Mouse (Mus musculus): Measurements from ENCODE around the gene Gpc1. TPM values are rescaled to one million over a fixed set of nuclear protein-coding genes. Genes with fewer than 3 reads are reported as not detected.

The Gpc1 gene
- polyA plus RNA-seq, 1 experiment from 2014 or later, result 52.5 TPM

DNA sequence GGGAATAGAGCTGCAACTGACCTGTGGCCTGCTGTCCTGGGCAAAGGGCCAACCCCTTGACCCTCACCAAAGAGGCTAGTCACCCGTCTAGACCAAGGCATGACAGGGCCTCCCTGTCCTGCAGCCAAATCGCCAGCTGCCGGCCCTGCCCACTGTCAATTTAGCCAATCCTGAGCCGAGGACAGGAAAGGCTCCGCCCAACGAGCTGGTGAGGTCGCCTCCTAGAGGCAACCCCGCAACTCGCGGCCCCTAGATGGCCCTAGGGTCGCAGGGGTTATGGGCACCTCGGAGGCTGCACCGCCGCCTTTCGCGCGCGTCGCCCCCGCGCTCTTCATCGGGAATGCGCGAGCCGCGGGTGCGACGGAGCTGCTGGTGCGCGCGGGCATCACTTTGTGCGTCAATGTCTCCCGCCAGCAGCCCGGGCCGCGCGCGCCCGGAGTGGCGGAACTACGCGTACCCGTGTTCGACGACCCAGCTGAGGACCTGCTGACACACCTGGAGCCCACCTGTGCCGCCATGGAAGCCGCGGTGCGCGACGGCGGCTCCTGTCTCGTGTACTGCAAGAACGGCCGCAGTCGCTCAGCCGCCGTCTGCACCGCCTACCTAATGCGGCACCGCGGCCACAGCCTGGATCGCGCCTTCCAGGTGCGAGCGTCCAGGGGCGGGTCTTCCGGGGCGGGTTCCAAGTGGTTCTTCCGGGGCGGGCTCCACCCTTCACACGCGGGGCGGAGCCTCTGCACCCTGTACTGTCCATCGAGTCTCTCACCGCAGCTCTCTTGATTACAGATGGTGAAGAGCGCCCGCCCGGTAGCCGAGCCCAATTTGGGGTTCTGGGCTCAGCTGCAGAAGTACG is 75.6 kb downstream of the Gpc1 start, which contains the start of gene Dusp28:
TSS of gene Dusp28 (plus strand) at position 203 of the 853 bp plus-strand sequence.
- Histone ChIP-seq H3K27ac (ENCODE audit: low read depth, low read length) (peak within 1 kb of the TSS; percentile 74; the same call in 1 of the 2 replicates), H3K4me3 (ENCODE audit: low read depth, low read length) (peak within 1 kb of the TSS; percentile 78), H3K9me3 (ENCODE audit: control insufficient read depth, low read length) (no peaks in the 10 kb centered on the region), H3K4me2 (ENCODE audit: low read depth) (peak within 1 kb of the TSS; percentile 68), H3K36me3 (ENCODE audit: control insufficient read depth, insufficient read depth, low read length) (no peaks in the 10 kb centered on the region), H3K9ac (ENCODE audit: low read length) (peak within 1 kb of the TSS; percentile 75), H3K4me1 (ENCODE audit: control insufficient read depth, insufficient read depth, low read length) (peaks cover 23% of the 10 kb centered on the region), H3K27me3 (ENCODE audit: control insufficient read depth, insufficient read depth, low read length) (no peaks in the 10 kb centered on the region)
- DNase-seq (ENCODE audit: low spot score) (peak; percentile 90), ATAC-seq (ENCODE audit: insufficient read depth, low FRiP score, low TSS enrichment) (peak; percentile 86)
- under 1% methylated on average over 81 of the region's 81 CpGs for WGBS

DNA sequence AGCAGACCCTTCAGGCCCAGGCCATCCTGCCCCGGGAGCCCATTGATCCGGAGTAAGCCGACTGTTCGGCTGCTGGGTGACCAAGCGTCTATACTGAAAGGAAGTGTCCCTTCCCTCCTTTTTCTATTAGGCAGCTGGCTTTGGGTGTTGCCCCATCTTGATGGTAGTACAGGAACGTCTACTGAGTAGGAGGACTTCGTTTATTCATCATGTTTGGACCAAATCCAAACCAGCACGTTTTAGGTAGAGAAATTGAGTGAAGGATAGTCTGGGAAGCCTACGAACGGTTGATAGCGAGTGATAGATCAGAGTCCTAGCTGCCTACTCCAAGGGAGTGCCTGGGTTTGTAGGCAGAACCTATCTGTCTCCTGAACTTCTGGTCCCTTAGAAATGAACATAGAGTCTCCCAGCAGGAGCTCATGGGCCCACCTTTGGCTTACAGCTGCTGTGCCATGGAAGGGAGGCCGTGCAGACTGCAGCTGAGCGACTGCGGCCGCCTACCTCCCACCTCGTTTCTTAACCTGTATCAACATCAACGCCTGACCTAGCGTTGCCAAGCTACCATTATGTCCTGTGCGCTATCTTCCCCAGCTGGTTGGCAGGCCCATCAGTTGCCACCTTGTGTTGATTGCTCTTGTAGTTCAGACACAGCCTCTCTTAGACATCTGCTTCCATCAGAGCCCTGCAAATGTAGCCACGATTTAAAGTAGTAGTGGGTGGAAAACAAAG is 76.4 kb downstream of the Gpc1 start:
- 46% methylated on average over 20 of the region's 20 CpGs for WGBS
- peak overlapping the region; percentile 60 for H3K9ac ChIP-seq (ENCODE audit: low read length)
- peak overlapping the region; percentile 78 for H3K4me3 ChIP-seq (ENCODE audit: low read depth, low read length)
- no peak overlapping the region for H3K27ac ChIP-seq (ENCODE audit: low read depth, low read length)
- H3K27me3 ChIP-seq (ENCODE audit: control insufficient read depth, insufficient read depth, low read length), result no peaks in the 10 kb centered on the region
- peak overlapping the region; percentile 68 for H3K4me2 ChIP-seq (ENCODE audit: low read depth)
- ATAC-seq (ENCODE audit: insufficient read depth, low FRiP score, low TSS enrichment), result no peak
- no peaks in the 10 kb centered on the region for H3K36me3 ChIP-seq (ENCODE audit: control insufficient read depth, insufficient read depth, low read length)
- no peak for DNase-seq (ENCODE audit: low spot score)
- no peaks in the 10 kb centered on the region for H3K9me3 ChIP-seq (ENCODE audit: control insufficient read depth, low read length)
- H3K4me1 ChIP-seq (ENCODE audit: control insufficient read depth, insufficient read depth, low read length), result peaks cover 31% of the 10 kb centered on the region

DNA sequence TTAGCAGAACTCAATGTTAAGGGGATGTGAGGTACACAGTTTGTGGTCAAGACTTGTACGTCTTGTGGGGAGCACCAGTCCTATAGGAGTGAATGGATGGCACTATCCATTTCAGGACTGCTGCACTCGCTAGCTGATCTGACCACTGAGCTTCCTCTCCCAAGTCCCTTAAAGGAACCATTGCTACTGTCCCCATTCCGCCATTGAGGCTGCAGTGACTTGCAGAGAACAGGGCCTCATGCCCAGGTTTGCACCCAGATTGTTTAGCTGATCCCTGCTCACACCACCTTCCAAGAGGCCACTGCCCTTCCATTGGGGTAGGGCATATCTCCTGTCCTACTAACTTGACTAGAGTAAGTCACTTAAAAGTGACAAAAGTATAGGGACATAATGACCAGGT is 77.2 kb downstream of the Gpc1 start:
- no peaks in the 10 kb centered on the region for H3K27me3 ChIP-seq (ENCODE audit: control insufficient read depth, insufficient read depth, low read length)
- H3K4me2 ChIP-seq (ENCODE audit: low read depth), result no peak overlapping the region
- H3K4me3 ChIP-seq (ENCODE audit: low read depth, low read length), result no peak overlapping the region
- H3K36me3 ChIP-seq (ENCODE audit: control insufficient read depth, insufficient read depth, low read length), result no peaks in the 10 kb centered on the region
- no peak for DNase-seq (ENCODE audit: low spot score)
- ATAC-seq (ENCODE audit: insufficient read depth, low FRiP score, low TSS enrichment), result no peak
- no peaks in the 10 kb centered on the region for H3K9me3 ChIP-seq (ENCODE audit: control insufficient read depth, low read length)
- WGBS, result 92% methylated on average over 3 of the region's 3 CpGs
- no peak overlapping the region for H3K9ac ChIP-seq (ENCODE audit: low read length)
- H3K27ac ChIP-seq (ENCODE audit: low read depth, low read length), result no peak overlapping the region
- peaks cover 30% of the 10 kb centered on the region for H3K4me1 ChIP-seq (ENCODE audit: control insufficient read depth, insufficient read depth, low read length)

DNA sequence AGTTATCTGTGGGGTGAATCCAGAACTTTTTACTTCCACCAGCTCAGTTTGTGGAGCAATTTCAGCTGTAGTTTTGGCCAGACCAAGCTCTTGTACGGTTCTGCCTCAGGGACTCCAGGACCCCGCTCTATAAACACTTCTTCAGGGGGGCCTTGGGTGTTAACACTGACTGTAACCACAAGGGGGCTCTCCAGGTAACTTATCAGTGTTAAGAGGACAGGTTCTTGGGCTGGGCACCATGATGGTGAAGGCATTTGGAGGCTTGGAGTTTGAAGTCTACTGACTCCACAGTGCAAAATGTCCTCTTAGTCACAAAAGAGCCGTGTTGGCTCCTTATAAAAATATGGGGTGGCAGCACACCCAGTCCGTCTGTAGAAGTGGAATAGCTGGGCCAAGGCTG is 77.6 kb downstream of the Gpc1 start:
- Histone ChIP-seq H3K27ac (ENCODE audit: low read depth, low read length) (no peak overlapping the region), H3K27me3 (ENCODE audit: control insufficient read depth, insufficient read depth, low read length) (no peaks in the 10 kb centered on the region), H3K4me3 (ENCODE audit: low read depth, low read length) (no peak overlapping the region), H3K9ac (ENCODE audit: low read length) (no peak overlapping the region), H3K4me2 (ENCODE audit: low read depth) (no peak overlapping the region), H3K4me1 (ENCODE audit: control insufficient read depth, insufficient read depth, low read length) (peaks cover 30% of the 10 kb centered on the region), H3K36me3 (ENCODE audit: control insufficient read depth, insufficient read depth, low read length) (no peaks in the 10 kb centered on the region), H3K9me3 (ENCODE audit: control insufficient read depth, low read length) (no peaks in the 10 kb centered on the region)
- ATAC-seq (ENCODE audit: insufficient read depth, low FRiP score, low TSS enrichment) (no peak), DNase-seq (ENCODE audit: low spot score) (peak; percentile 35)
- WGBS, result 79% methylated on average over 4 of the region's 4 CpGs

MicroRNA genes within 50 kb of the gene (microRNA counts, 519-probe panel; counts per million panel counts)
- microRNA mmu-miR-149, result 4,571 counts per million, percentile 83 among the panel's probes with 10 or more counts

Small RNA genes lying within 50 kb of the gene (microRNA-seq; reads per million reads assigned to microRNA genes)
- gene Mir149, result 4,955 reads per million, percentile 91 among the genes with 10 or more reads in this experiment

Other genes starting within 250 kb of the Gpc1 start
- gene Olfr1412, start 245.9 kb upstream of the Gpc1 start, polyA plus RNA-seq (2014; fragmentation: Nextera tagmentation; extraction: Ambion mirVana), result not detected in 2 replicates
- gene Olfr1411, start 237.2 kb upstream of the Gpc1 start, polyA plus RNA-seq (2014; fragmentation: Nextera tagmentation; extraction: Ambion mirVana), result not detected in 2 replicates
- not detected in 2 replicates for gene Olfr1410, start 225.9 kb upstream of the Gpc1 start, polyA plus RNA-seq (2014; fragmentation: Nextera tagmentation; extraction: Ambion mirVana)
- gene Olfr12, start 213.9 kb upstream of the Gpc1 start, polyA plus RNA-seq (2014; fragmentation: Nextera tagmentation; extraction: Ambion mirVana), result not detected in 2 replicates
- 408 and 434 TPM in 2 replicates for gene Cops9, start 189.7 kb upstream of the Gpc1 start, polyA plus RNA-seq (2014; fragmentation: Nextera tagmentation; extraction: Ambion mirVana)
- 0.08 and 0.62 TPM in 2 replicates for gene Otos, start 182.8 kb upstream of the Gpc1 start, polyA plus RNA-seq (2014; fragmentation: Nextera tagmentation; extraction: Ambion mirVana)
- 0.23 and 0.62 TPM in 2 replicates for gene Ankmy1, start 71.3 kb downstream of the Gpc1 start, polyA plus RNA-seq (2014; fragmentation: Nextera tagmentation; extraction: Ambion mirVana)
- 8.6 and 9.4 TPM in 2 replicates for gene Dusp28, start 75.3 kb downstream of the Gpc1 start, polyA plus RNA-seq (2014; fragmentation: Nextera tagmentation; extraction: Ambion mirVana)
- gene Rnpepl1, start 79.1 kb downstream of the Gpc1 start, polyA plus RNA-seq (2014; fragmentation: Nextera tagmentation; extraction: Ambion mirVana), result 22.3 and 25.6 TPM in 2 replicates
- gene Capn10, start 102.7 kb downstream of the Gpc1 start, polyA plus RNA-seq (2014; fragmentation: Nextera tagmentation; extraction: Ambion mirVana), result 39.2 and 43.4 TPM in 2 replicates
- gene Gpr35, start 119.2 kb downstream of the Gpc1 start, polyA plus RNA-seq (2014; fragmentation: Nextera tagmentation; extraction: Ambion mirVana), result 0.13 and 0.55 TPM in 2 replicates
- not detected in 2 replicates for gene Aqp12, start 174.7 kb downstream of the Gpc1 start, polyA plus RNA-seq (2014; fragmentation: Nextera tagmentation; extraction: Ambion mirVana)